Mouse (Mus musculus) hindbrain, embryonic 16.5 days (tissue): Measurements from ENCODE around the gene Gm42517. TPM values are rescaled to one million over a fixed set of nuclear protein-coding genes. Genes with fewer than 3 reads are reported as not detected.

Experiments
- ATAC-seq: fragments of 200-750 bp; cut with Nextera tagmentation; 2 replicates; pipeline ENCODE4 v1.8.0; 2017; ENCODE audit warnings: moderate TSS enrichment, moderate library complexity
- H3K27ac ChIP-seq: fragments of 300-500 bp; sonication (generic); 2 replicates; pipeline ENCODE4 v1.5.1; 2014; ENCODE audit warnings: low read depth, mild to moderate bottlenecking, control low read depth, low read length, moderate library complexity
- H3K27me3 ChIP-seq: fragments of 300-500 bp; sonication (generic); replicated peaks from 2 replicates; pipeline ENCODE4 v1.6.1; 2014; ENCODE audit warnings: low read length; ENCODE audit not compliant: control insufficient read depth, insufficient read depth
- H3K36me3 ChIP-seq: fragments of 300-500 bp; sonication (generic); 2 replicates; pipeline ENCODE4 v1.6.1; 2014; ENCODE audit warnings: mild to moderate bottlenecking, low read length, moderate library complexity, mixed read lengths; ENCODE audit not compliant: control insufficient read depth, insufficient read depth
- H3K4me1 ChIP-seq: fragments of 300-500 bp; sonication (generic); 2 replicates; pipeline ENCODE4 v1.6.1; 2014; ENCODE audit warnings: low read depth, low read length; ENCODE audit not compliant: control insufficient read depth, insufficient read depth
- H3K4me2 ChIP-seq: fragments of 300-500 bp; sonication (generic); 2 replicates; pipeline ENCODE4 v1.6.1; 2014; ENCODE audit warnings: mild to moderate bottlenecking, low read length, control low read depth, moderate library complexity
- H3K4me3 ChIP-seq: fragments of 300-500 bp; sonication (generic); 2 replicates; pipeline ENCODE4 v1.5.1; 2014; ENCODE audit warnings: mild to moderate bottlenecking, low read length, control low read depth, moderate library complexity
- H3K9ac ChIP-seq: fragments of 300-500 bp; sonication (generic); 2 replicates; pipeline ENCODE4 v1.6.1; 2014; ENCODE audit warnings: low read depth, mild to moderate bottlenecking, control low read depth, low read length, moderate library complexity
- H3K9me3 ChIP-seq: fragments of 300-500 bp; sonication (generic); 2 replicates; pipeline ENCODE4 v1.6.1; 2014; ENCODE audit warnings: mild to moderate bottlenecking, low read length, moderate library complexity; ENCODE audit not compliant: control insufficient read depth
- WGBS: fragments of 180-500 bp; shearing (Covaris S2); extraction: QIAGEN DNeasy Blood & Tissue Kit; methylation state at CpG from one replicate; pipeline ENCODE4 v1.1.7; 2014; 5-methylcytosine and 5-hydroxymethylcytosine counted together
- polyA plus RNA-seq: library from polyadenylated mRNA; unstranded; fragments of >200 nt; fragmentation: Nextera tagmentation; extraction: Ambion mirVana; gene quantifications from 2 replicates; pipeline ENCODE4 v1.2.1, GENCODE M21; 2015

The Gm42517 gene
- polyA plus RNA-seq, 1 experiment from 2014 or later: 3.6 TPM

- no peak for ATAC-seq
- Histone ChIP-seq H3K4me1 (peaks cover 11% of the 10 kb centered on the region), H3K4me3 (no peak overlapping the region), H3K27ac (no peak overlapping the region), H3K36me3 (no peaks in the 10 kb centered on the region), H3K9me3 (no peaks in the 10 kb centered on the region), H3K27me3 (peaks cover 22% of the 10 kb centered on the region), H3K4me2 (no peak overlapping the region), H3K9ac (no peak overlapping the region)
- WGBS: 32% methylated on average over 3 of the region's 3 CpGs
These were observed 5.4 kb downstream of the Gm42517 start for GRCm38 (mm10) chr5:108362330-108362729.

- no peaks in the 10 kb centered on the region for H3K4me1 ChIP-seq
- no peak overlapping the region for H3K4me2 ChIP-seq
- H3K9me3 ChIP-seq: no peaks in the 10 kb centered on the region
- 89% methylated on average over 4 of the region's 4 CpGs for WGBS
- H3K4me3 ChIP-seq: no peak overlapping the region
- no peaks in the 10 kb centered on the region for H3K36me3 ChIP-seq
- no peak overlapping the region for H3K27ac ChIP-seq
- no peak overlapping the region for H3K9ac ChIP-seq
- no peak for ATAC-seq
- H3K27me3 ChIP-seq: peaks cover 15% of the 10 kb centered on the region
These were observed 7.5 kb downstream of the Gm42517 start for GRCm38 (mm10) chr5:108360211-108360610.

- no peak overlapping the region for H3K27ac ChIP-seq
- H3K36me3 ChIP-seq: no peaks in the 10 kb centered on the region
- H3K4me3 ChIP-seq: no peak overlapping the region
- no peak for ATAC-seq
- 87% methylated on average over 9 of the region's 9 CpGs for WGBS
- no peak overlapping the region for H3K9ac ChIP-seq
- no peak overlapping the region for H3K4me2 ChIP-seq
- peaks cover 8% of the 10 kb centered on the region for H3K27me3 ChIP-seq
- H3K9me3 ChIP-seq: no peaks in the 10 kb centered on the region
- H3K4me1 ChIP-seq: no peaks in the 10 kb centered on the region
These were observed 8.2 kb downstream of the Gm42517 start for GRCm38 (mm10) chr5:108359491-108359890.

- Histone ChIP-seq H3K36me3 (no peaks in the 10 kb centered on the region), H3K27ac (no peak overlapping the region), H3K4me1 (no peaks in the 10 kb centered on the region), H3K4me3 (no peak overlapping the region), H3K9ac (no peak overlapping the region), H3K9me3 (no peaks in the 10 kb centered on the region), H3K27me3 (no peaks in the 10 kb centered on the region), H3K4me2 (no peak overlapping the region)
- no peak for ATAC-seq
- 98% methylated on average over 1 of the region's 1 CpGs for WGBS
These were observed 9.9 kb downstream of the Gm42517 start for GRCm38 (mm10) chr5:108357862-108358261.

- no peaks in the 10 kb centered on the region for H3K4me1 ChIP-seq
- 0 out of 2 replicates have a peak, but pooled peaks cover 3% of the 10 kb centered on the region for H3K36me3 ChIP-seq
- H3K27ac ChIP-seq: no peak overlapping the region
- H3K4me3 ChIP-seq: no peak overlapping the region
- no peaks in the 10 kb centered on the region for H3K9me3 ChIP-seq
- WGBS: 83% methylated on average over 2 of the region's 2 CpGs
- H3K9ac ChIP-seq: no peak overlapping the region
- no peak overlapping the region for H3K4me2 ChIP-seq
- H3K27me3 ChIP-seq: no peaks in the 10 kb centered on the region
- no peak for ATAC-seq
These were observed 13.7 kb downstream of the Gm42517 start for GRCm38 (mm10) chr5:108354056-108354455.

- no peak overlapping the region for H3K27ac ChIP-seq
- H3K4me3 ChIP-seq: no peak overlapping the region
- H3K27me3 ChIP-seq: no peaks in the 10 kb centered on the region
- H3K9ac ChIP-seq: no peak overlapping the region
- H3K4me2 ChIP-seq: no peak overlapping the region
- WGBS: 96% methylated on average over 9 of the region's 9 CpGs
- 0 out of 2 replicates have a peak, but pooled peaks cover 6% of the 10 kb centered on the region for H3K36me3 ChIP-seq
- no peaks in the 10 kb centered on the region for H3K4me1 ChIP-seq
- no peaks in the 10 kb centered on the region for H3K9me3 ChIP-seq
- no peak for ATAC-seq
These were observed 18.1 kb downstream of the Gm42517 start for GRCm38 (mm10) chr5:108349511-108350148.

GRCm38 (mm10) chr5:108347843-108348242, 19.9 kb downstream of the Gm42517 start:
- H3K27ac ChIP-seq: no peak overlapping the region
- H3K9ac ChIP-seq: no peak overlapping the region
- H3K4me1 ChIP-seq: no peaks in the 10 kb centered on the region
- no peaks in the 10 kb centered on the region for H3K27me3 ChIP-seq
- 85% methylated on average over 6 of the region's 6 CpGs for WGBS
- no peak overlapping the region for H3K4me2 ChIP-seq
- H3K4me3 ChIP-seq: no peak overlapping the region
- no peaks in the 10 kb centered on the region for H3K9me3 ChIP-seq
- 0 out of 2 replicates have a peak, but pooled peaks cover 6% of the 10 kb centered on the region for H3K36me3 ChIP-seq
- ATAC-seq: no peak

GRCm38 (mm10) chr5:108345313-108346071, 22.2 kb downstream of the Gm42517 start:
- H3K36me3 ChIP-seq: 0 out of 2 replicates have a peak, but pooled peaks cover 6% of the 10 kb centered on the region
- WGBS: 85% methylated on average over 10 of the region's 10 CpGs
- no peaks in the 10 kb centered on the region for H3K27me3 ChIP-seq
- no peak overlapping the region for H3K4me2 ChIP-seq
- H3K9ac ChIP-seq: no peak overlapping the region
- no peak for ATAC-seq
- H3K9me3 ChIP-seq: no peaks in the 10 kb centered on the region
- H3K4me3 ChIP-seq: no peak overlapping the region
- no peaks in the 10 kb centered on the region for H3K4me1 ChIP-seq
- no peak overlapping the region for H3K27ac ChIP-seq

- peaks cover 3% of the 10 kb centered on the region; the same call in 1 of the 2 replicates for H3K36me3 ChIP-seq
- no peak overlapping the region for H3K27ac ChIP-seq
- no peak overlapping the region for H3K4me2 ChIP-seq
- no peaks in the 10 kb centered on the region for H3K9me3 ChIP-seq
- no peak for ATAC-seq
- no peak overlapping the region for H3K9ac ChIP-seq
- WGBS: 93% methylated on average over 4 of the region's 4 CpGs
- no peak overlapping the region for H3K4me3 ChIP-seq
- no peaks in the 10 kb centered on the region for H3K27me3 ChIP-seq
- no peaks in the 10 kb centered on the region for H3K4me1 ChIP-seq
These were observed 24.0 kb downstream of the Gm42517 start for GRCm38 (mm10) chr5:108343680-108344170.
